Mouse (Mus musculus): ENCODE measurements around the gene Unc80. TPM values are rescaled to one million over a fixed set of nuclear protein-coding genes. Genes with fewer than 3 reads are reported as not detected.

Gene Unc80
- polyA plus RNA-seq, 1 experiment, result 6.1 TPM

DNA sequence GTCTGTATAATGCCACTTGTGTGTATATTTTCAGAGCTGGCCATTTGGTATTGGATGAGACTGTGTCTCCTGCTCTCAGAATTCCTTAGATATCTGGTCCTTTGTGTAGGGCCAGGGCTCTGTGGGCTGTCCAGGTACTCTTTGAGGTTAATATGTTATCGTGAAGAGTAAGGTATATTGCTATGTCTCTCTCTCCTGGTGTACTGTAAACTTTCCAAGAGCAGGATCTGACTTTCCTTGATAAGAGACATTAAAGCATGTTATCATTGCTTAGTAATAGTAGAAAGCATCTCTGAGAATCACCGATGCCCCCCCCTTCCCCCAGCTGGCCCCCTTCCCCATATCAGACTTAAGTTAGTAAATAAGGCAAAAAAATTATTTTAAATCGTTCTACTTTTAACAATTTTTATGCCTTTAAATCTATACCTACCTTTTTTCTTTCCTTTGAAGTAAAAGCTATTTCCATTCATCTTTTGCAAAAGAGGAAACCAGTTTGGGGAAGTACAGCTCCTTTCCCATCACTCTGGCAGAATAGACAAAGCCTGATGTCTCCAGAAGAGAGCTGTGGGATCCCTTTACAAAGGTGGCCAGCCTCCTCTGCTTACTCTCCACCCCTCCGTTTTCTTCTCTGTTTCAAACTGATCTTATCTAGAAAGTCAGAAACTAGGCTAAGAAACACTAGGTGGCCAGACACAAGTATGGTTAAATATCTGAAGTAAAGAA, 234.6 kb downstream of the Unc80 start:
- H3K36me3 ChIP-seq (ENCODE audit: control insufficient read depth, insufficient read depth, low read length), result peaks cover 3% of the 10 kb centered on the region; the same call in 1 of the 2 replicates
- no peak overlapping the region for H3K27ac ChIP-seq (ENCODE audit: control insufficient read depth, insufficient read depth, low read depth, low read length)
- no peaks in the 10 kb centered on the region; the same call in none of the 2 replicates for H3K4me1 ChIP-seq (ENCODE audit: control insufficient read depth, insufficient read depth, low read length)
- H3K4me3 ChIP-seq (ENCODE audit: control insufficient read depth, low read depth, low read length), result no peak overlapping the region
- no peaks in the 10 kb centered on the region for H3K27me3 ChIP-seq (ENCODE audit: control insufficient read depth, insufficient read depth, low read length)
- TF ChIP-seq POLR2A (IDR thresholded peaks at IDR 0.05; ENCODE audit: control insufficient read depth, low read depth, low read length) (no peak), CTCF (IDR thresholded peaks at IDR 0.05; ENCODE audit: control insufficient read depth, insufficient read depth, insufficient replicate concordance, low read depth, low read length) (no peak)

GRCm38 (mm10) chr1:66704523-66704922, 236.4 kb downstream of the Unc80 start:
- peaks cover 3% of the 10 kb centered on the region; the same call in 1 of the 2 replicates for H3K36me3 ChIP-seq (ENCODE audit: control insufficient read depth, insufficient read depth, low read length)
- no peak overlapping the region for H3K27ac ChIP-seq (ENCODE audit: control insufficient read depth, insufficient read depth, low read depth, low read length)
- H3K4me3 ChIP-seq (ENCODE audit: control insufficient read depth, low read depth, low read length), result no peak overlapping the region
- H3K27me3 ChIP-seq (ENCODE audit: control insufficient read depth, insufficient read depth, low read length), result no peaks in the 10 kb centered on the region
- no peaks in the 10 kb centered on the region; the same call in none of the 2 replicates for H3K4me1 ChIP-seq (ENCODE audit: control insufficient read depth, insufficient read depth, low read length)
- no peak for TF ChIP-seq POLR2A (IDR thresholded peaks at IDR 0.05; ENCODE audit: control insufficient read depth, low read depth, low read length)

DNA sequence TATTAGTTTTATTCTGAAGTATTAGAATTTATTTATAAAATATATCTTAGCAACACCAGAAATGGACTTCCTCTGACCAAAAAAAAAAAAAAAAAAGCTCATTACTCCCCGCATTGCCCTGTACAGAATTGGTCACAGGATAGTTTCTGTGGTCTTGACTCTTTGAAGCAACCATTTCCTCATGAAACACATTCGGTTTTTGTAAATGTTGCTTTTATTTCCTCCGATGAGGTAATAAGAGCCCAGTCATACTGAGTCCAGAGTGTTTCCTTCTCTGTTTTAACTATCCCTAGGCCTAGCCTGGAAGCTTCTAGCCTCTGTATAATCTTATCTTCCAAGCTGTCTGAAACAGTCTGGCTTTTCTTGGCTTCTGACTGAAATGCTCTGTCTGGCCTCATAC, 244.7 kb downstream of the Unc80 start:
- H3K27me3 ChIP-seq (ENCODE audit: control insufficient read depth, insufficient read depth, low read length), result no peaks in the 10 kb centered on the region
- TF ChIP-seq POLR2A (IDR thresholded peaks at IDR 0.05; ENCODE audit: control insufficient read depth, low read depth, low read length) (no peak), CTCF (IDR thresholded peaks at IDR 0.05; ENCODE audit: control insufficient read depth, insufficient read depth, insufficient replicate concordance, low read depth, low read length) (no peak)
- no peak overlapping the region for H3K4me3 ChIP-seq (ENCODE audit: control insufficient read depth, low read depth, low read length)
- H3K36me3 ChIP-seq (ENCODE audit: control insufficient read depth, insufficient read depth, low read length), result no peaks in the 10 kb centered on the region; the same call in 1 of the 2 replicates
- no peaks in the 10 kb centered on the region for H3K4me1 ChIP-seq (ENCODE audit: control insufficient read depth, insufficient read depth, low read length)
- no peak overlapping the region for H3K27ac ChIP-seq (ENCODE audit: control insufficient read depth, insufficient read depth, low read depth, low read length)

DNA sequence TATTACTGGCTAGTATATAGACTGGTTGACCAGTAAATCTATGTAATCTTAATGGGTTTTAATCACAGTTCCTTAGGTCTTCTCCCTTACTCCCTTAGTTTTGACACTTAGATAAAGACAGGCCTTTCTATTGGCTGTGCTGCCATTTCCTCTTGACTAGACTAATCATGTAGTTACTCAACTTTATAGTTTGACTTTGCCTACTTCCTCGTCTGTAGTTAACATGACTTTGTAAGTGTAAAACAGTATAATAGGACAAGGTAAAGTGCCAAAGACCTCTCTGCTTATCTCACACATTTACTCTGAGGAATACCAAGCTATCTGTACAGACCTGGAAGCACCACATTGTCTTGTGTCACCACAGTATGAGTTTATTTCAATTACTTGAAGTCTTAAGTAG, 262.4 kb downstream of the Unc80 start:
- Histone ChIP-seq H3K36me3 (ENCODE audit: control insufficient read depth, insufficient read depth, low read length) (no peaks in the 10 kb centered on the region), H3K27me3 (ENCODE audit: control insufficient read depth, insufficient read depth, low read length) (no peaks in the 10 kb centered on the region), H3K4me1 (ENCODE audit: control insufficient read depth, insufficient read depth, low read length) (no peaks in the 10 kb centered on the region), H3K4me3 (ENCODE audit: control insufficient read depth, low read depth, low read length) (no peak overlapping the region), H3K27ac (ENCODE audit: control insufficient read depth, insufficient read depth, low read depth, low read length) (no peak overlapping the region)
- TF ChIP-seq POLR2A (IDR thresholded peaks at IDR 0.05; ENCODE audit: control insufficient read depth, low read depth, low read length) (no peak), CTCF (IDR thresholded peaks at IDR 0.05; ENCODE audit: control insufficient read depth, insufficient read depth, insufficient replicate concordance, low read depth, low read length) (no peak)

Other genes with a start within 250 kb of the Unc80 start
- 6.7 and 7.0 TPM in 2 replicates for gene Rpe, start 232.5 kb downstream of the Unc80 start, polyA plus RNA-seq (2012; rRNA removed)

All from testis, adult 2 months (tissue).